Mouse (Mus musculus) left cerebral cortex, adult 2 months (tissue): ENCODE measurements around the gene Stra6. TPM values are rescaled to one million over a fixed set of nuclear protein-coding genes. Genes with fewer than 3 reads are reported as not detected.

Experiments used
- DNase-seq, 2 experiments: peaks; one replicate each; pipeline ENCODE4 v3.0.0; 2021 to 2022; ENCODE audit warnings: low spot score in 2 of 2, mixed read lengths in 1 of 2; ENCODE audit errors: extremely low spot score in 1 of 2
- H3K27ac ChIP-seq: fragments of 200-600 bp; 2 replicates; pipeline ENCODE4 v1.8.1; 2022
- H3K4me3 ChIP-seq: fragments of 200-600 bp; 2 replicates; pipeline ENCODE4 v1.8.1; 2022
- CTCF ChIP-seq: fragments of 200-600 bp; IDR thresholded peaks from 2 replicates; pipeline ENCODE4 v1.8.1; 2022; ENCODE audit warnings: antibody characterized with exemption, mild to moderate bottlenecking, moderate library complexity
- intact Hi-C: fragments of 180-260 bp; cut with DNase I; formaldehyde crosslinking; loops from one replicate; pipeline ENCODE4 v1.15.1; 2025
- total RNA-seq, 2 experiments: library from RNA; stranded (reverse); gene quantifications; 2 replicates each; pipeline ENCODE4 v1.2.3; 2021

Gene Stra6
- total RNA-seq, 2 experiments from 2014 or later, result 8.0 to 8.5 TPM

DNA sequence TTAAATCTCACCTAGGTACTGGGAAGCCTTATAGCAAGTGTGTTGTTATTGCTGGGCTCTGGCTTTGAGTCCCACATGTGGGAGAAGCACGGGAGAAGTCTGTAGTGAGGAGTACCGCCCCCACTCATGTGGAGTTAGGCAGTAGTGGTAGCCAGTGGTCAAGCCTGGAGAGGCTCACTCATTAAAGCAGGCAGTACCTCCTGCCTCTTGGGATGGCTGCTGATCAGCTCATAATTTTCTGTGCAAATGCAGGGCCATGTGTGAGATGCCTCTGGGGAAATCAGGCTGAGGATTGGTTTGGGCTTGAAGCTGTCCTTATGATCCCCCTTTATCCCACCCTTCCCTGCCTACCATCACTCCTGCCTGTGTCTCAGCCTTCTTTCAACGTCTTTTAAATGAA, 11.0 kb downstream of the Stra6 start:
- no peak for DNase-seq
- no peak overlapping the region for H3K27ac ChIP-seq
- TF ChIP-seq CTCF, result no peak
- intact Hi-C loops, result no loop called here
- no peak overlapping the region for H3K4me3 ChIP-seq

DNA sequence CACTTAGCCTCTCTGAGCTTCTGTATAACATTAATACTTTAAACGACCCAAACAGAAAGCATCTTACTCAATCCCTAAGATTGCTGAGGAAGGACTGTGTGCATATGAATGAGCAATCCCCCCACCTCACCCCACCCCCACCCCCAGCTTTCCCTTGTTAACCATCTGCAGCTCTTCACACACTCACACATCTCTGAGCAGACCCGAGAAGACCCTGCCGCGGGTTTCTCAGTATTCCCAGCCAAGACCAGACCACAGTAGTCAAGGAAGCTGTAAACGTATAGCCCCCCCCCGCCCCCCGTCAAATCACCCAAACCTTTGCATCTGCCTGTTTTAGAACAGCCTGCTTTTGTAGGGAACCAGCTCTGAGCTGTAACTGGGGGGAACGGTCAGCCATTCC, 21.0 kb downstream of the Stra6 start:
- no peak for DNase-seq
- no peak for TF ChIP-seq CTCF
- Histone ChIP-seq H3K27ac (no peak overlapping the region), H3K4me3 (no peak overlapping the region)
- intact Hi-C loops, result no loop called here

DNA sequence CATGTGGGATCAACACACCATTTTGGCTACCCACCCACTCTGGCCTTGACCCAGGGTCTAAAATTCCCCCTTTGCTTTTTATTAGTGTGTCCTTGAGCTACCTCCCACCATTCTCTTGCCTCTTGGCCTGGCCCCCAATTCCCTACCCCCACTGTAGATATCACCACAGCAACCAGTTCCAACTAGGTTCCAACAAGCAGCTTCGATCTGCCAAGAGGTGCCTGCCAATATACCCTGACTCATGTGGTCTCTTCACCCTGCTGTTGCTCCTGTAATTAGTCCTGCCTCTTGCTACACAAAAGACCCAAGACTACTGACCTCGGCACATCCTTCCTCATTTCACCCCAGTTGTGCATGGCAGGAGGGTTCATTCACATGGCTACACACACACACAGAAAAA, 21.5 kb downstream of the Stra6 start:
- intact Hi-C loops, result no loop called here
- no peak overlapping the region for H3K4me3 ChIP-seq
- no peak overlapping the region for H3K27ac ChIP-seq
- no peak for TF ChIP-seq CTCF
- DNase-seq, result peak in 1 of 2 experiments; percentile 21

- no peak overlapping the region for H3K4me3 ChIP-seq
- no peak for DNase-seq
- intact Hi-C loops, result no loop called here
- TF ChIP-seq CTCF, result no peak
- no peak overlapping the region for H3K27ac ChIP-seq
Measured at GRCm38 (mm10) chr9:58086203-58086602, 22.6 kb downstream of the Stra6 start.

- intact Hi-C loops, result no loop called here
- DNase-seq, result no peak
- TF ChIP-seq CTCF, result no peak
- Histone ChIP-seq H3K4me3 (no peak overlapping the region), H3K27ac (peak overlapping the region; percentile 69)
Measured at GRCm38 (mm10) chr9:58086861-58087260, 23.3 kb downstream of the Stra6 start.

DNA sequence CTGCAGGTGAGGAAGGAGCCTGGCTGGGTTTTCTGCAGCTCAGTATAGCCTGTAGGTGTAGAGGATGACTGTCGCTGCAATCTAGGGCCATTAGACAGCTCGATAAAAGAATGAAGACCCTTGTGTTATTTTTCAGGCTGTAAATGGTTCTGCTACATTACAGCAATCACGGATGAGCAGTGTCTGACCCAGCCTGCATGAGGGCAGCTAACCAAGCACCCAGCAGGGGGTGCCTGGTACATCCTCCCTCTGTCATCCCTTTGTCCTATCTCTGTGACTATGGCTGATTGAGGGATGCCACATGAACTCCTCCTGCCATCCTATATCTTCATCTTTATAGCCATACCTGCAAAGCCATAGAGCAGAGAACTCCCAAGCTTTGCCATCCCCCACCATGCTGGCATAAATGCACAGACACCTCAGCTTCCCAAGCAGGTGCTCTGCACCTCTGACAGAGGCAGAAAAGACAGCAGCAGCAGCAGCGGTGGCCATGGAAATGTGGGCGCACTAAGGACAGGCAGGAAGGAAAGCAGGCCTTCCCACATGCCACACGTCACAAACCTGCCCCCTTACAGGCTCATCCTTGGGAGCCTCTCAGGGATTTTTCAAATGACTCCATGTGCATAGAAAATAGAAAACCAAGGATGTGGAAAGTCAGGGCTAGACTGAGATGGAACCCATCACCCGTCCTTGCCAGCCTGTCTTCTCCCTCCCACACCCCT, 23.9 kb downstream of the Stra6 start:
- peak overlapping the region; percentile 69 for H3K27ac ChIP-seq
- DNase-seq, result peak; percentile 54 to 59
- intact Hi-C loops, result no loop called here
- no peak overlapping the region for H3K4me3 ChIP-seq
- peak; percentile 22; the same call in 1 of the 2 replicates for TF ChIP-seq CTCF

GRCm38 (mm10) chr9:58091623-58092425, 28.2 kb downstream of the Stra6 start:
- intact Hi-C loops, result no loop called here
- H3K4me3 ChIP-seq, result no peak overlapping the region
- no peak for DNase-seq
- no peak overlapping the region for H3K27ac ChIP-seq
- no peak for TF ChIP-seq CTCF

GRCm38 (mm10) chr9:58092581-58093269, 29.1 kb downstream of the Stra6 start:
- TF ChIP-seq CTCF, result no peak; the same call in 1 of the 2 replicates
- DNase-seq, result peak in 1 of 2 experiments; percentile 28
- intact Hi-C loops, result no loop called here
- Histone ChIP-seq H3K4me3 (no peak overlapping the region), H3K27ac (no peak overlapping the region)

- H3K4me3 ChIP-seq, result no peak overlapping the region
- DNase-seq, result no peak
- H3K27ac ChIP-seq, result no peak overlapping the region
- TF ChIP-seq CTCF, result no peak; the same call in 1 of the 2 replicates
- intact Hi-C loops, result no loop called here
Measured at GRCm38 (mm10) chr9:58093776-58094175, 30.2 kb downstream of the Stra6 start.

- intact Hi-C loops, result no loop called here
- TF ChIP-seq CTCF, result no peak
- DNase-seq, result no peak
Measured at GRCm38 (mm10) chr9:58095977-58096376, 32.4 kb downstream of the Stra6 start.

GRCm38 (mm10) chr9:58096629-58097301, 33.2 kb downstream of the Stra6 start:
- intact Hi-C loops, result no loop called here
- Histone ChIP-seq H3K27ac (no peak overlapping the region; the same call in 1 of the 2 replicates), H3K4me3 (no peak overlapping the region)
- TF ChIP-seq CTCF, result no peak
- DNase-seq, result peak in 1 of 2 experiments; percentile 35

More at GRCm38 (mm10) chr9:58095977-58096376, 32.4 kb downstream of the Stra6 start:
- Histone ChIP-seq H3K4me3 (no peak overlapping the region), H3K27ac (no peak overlapping the region)
